Mouse (Mus musculus) cerebellum, adult 2 months (tissue): ENCODE results near the gene Agpat3. TPM values are rescaled to one million over a fixed set of nuclear protein-coding genes. Genes with fewer than 3 reads are reported as not detected.

ENCODE experiments used
- DNase-seq, 2 experiments: peaks; one replicate each; pipeline ENCODE4 v3.0.0; 2021
- H3K27ac ChIP-seq: fragments of 200-500 bp; 2 replicates; pipeline ENCODE4 v1.5.1; 2012; ENCODE audit warnings: low read length, control low read depth, inconsistent platforms; ENCODE audit not compliant: insufficient read depth
- H3K27me3 ChIP-seq: fragments of 200-500 bp; 2 replicates; pipeline ENCODE4 v1.6.1; 2012; ENCODE audit warnings: inconsistent platforms, mild to moderate bottlenecking, low read length, moderate library complexity; ENCODE audit not compliant: control insufficient read depth, insufficient read depth
- H3K4me1 ChIP-seq: fragments of 200-500 bp; 2 replicates; pipeline ENCODE4 v1.6.1; 2011; ENCODE audit warnings: low read length; ENCODE audit not compliant: control insufficient read depth, insufficient read depth
- H3K4me3 ChIP-seq: fragments of 200-500 bp; replicated peaks from 2 replicates; pipeline ENCODE3; 2011; ENCODE audit warnings: mild to moderate bottlenecking, low read depth, low read length, control low read depth; ENCODE audit not compliant: insufficient read depth
- CTCF ChIP-seq: fragments of 200-500 bp; IDR thresholded peaks from 2 replicates; pipeline ENCODE4 v1.5.1; 2011; ENCODE audit warnings: low read depth, mild to moderate bottlenecking, control low read depth, low read length, moderate library complexity, borderline replicate concordance; ENCODE audit not compliant: insufficient read depth
- POLR2A ChIP-seq: fragments of 200-500 bp; IDR thresholded peaks from 2 replicates; pipeline ENCODE4 v1.6.1; 2011; ENCODE audit warnings: low read length, control low read depth, borderline replicate concordance; ENCODE audit not compliant: insufficient read depth
- WGBS: fragments of 180-500 bp; shearing (Covaris S2); methylation state at CpG from one replicate; pipeline ENCODE4 v1.1.7; 2018; 5-methylcytosine and 5-hydroxymethylcytosine counted together
- polyA plus RNA-seq: library from polyadenylated mRNA; depleted of rRNA; stranded (reverse); fragments of >200 nt; gene quantifications from 2 replicates; pipeline ENCODE4 v1.2.3, GENCODE M21; 2012

Agpat3 gene
- polyA plus RNA-seq, 1 experiment, result 256 TPM

- DNase-seq, result no peak
- 40% methylated on average over 4 of the region's 4 CpGs for WGBS
- TF ChIP-seq CTCF (no peak), POLR2A (no peak)
- Histone ChIP-seq H3K4me3 (no peak overlapping the region), H3K27me3 (no peaks in the 10 kb centered on the region), H3K27ac (no peak overlapping the region), H3K4me1 (peaks cover 31% of the 10 kb centered on the region)
Observed at GRCm38 (mm10) chr10:78306027-78306426, 46.3 kb downstream of the Agpat3 start.

GRCm38 (mm10) chr10:78304996-78305395 is 47.3 kb downstream of the Agpat3 start:
- H3K4me3 ChIP-seq, result no peak overlapping the region
- DNase-seq, result no peak
- H3K27me3 ChIP-seq, result no peaks in the 10 kb centered on the region
- H3K27ac ChIP-seq, result no peak overlapping the region
- TF ChIP-seq POLR2A, result no peak
- no peak for TF ChIP-seq CTCF
- WGBS, result 43% methylated on average over 3 of the region's 3 CpGs
- peaks cover 23% of the 10 kb centered on the region for H3K4me1 ChIP-seq

GRCm38 (mm10) chr10:78303675-78304074 is 48.6 kb downstream of the Agpat3 start:
- Histone ChIP-seq H3K27me3 (no peaks in the 10 kb centered on the region), H3K4me1 (peaks cover 14% of the 10 kb centered on the region), H3K27ac (no peak overlapping the region), H3K4me3 (no peak overlapping the region)
- no peak for TF ChIP-seq POLR2A
- TF ChIP-seq CTCF, result no peak
- peak in 1 of 2 experiments; percentile 47 for DNase-seq
- WGBS, result 27% methylated on average over 7 of the region's 7 CpGs

- H3K4me3 ChIP-seq, result no peak overlapping the region
- peaks cover 30% of the 10 kb centered on the region for H3K4me1 ChIP-seq
- TF ChIP-seq POLR2A (no peak), CTCF (no peak)
- no peaks in the 10 kb centered on the region for H3K27me3 ChIP-seq
- no peak for DNase-seq
- H3K27ac ChIP-seq, result no peak overlapping the region
- 52% methylated on average over 4 of the region's 4 CpGs for WGBS
Observed at GRCm38 (mm10) chr10:78300061-78300460, 52.2 kb downstream of the Agpat3 start.

GRCm38 (mm10) chr10:78298651-78299644 is 53.3 kb downstream of the Agpat3 start:
- no peaks in the 10 kb centered on the region for H3K27me3 ChIP-seq
- no peak for DNase-seq
- TF ChIP-seq CTCF, result no peak
- no peak for TF ChIP-seq POLR2A
- no peak overlapping the region for H3K4me3 ChIP-seq
- no peak overlapping the region for H3K27ac ChIP-seq
- H3K4me1 ChIP-seq, result peaks cover 30% of the 10 kb centered on the region
- WGBS, result 82% methylated on average over 8 of the region's 8 CpGs

- Histone ChIP-seq H3K4me1 (peaks cover 28% of the 10 kb centered on the region), H3K4me3 (no peak overlapping the region), H3K27me3 (no peaks in the 10 kb centered on the region), H3K27ac (peak overlapping the region; percentile 88)
- TF ChIP-seq CTCF (no peak), POLR2A (no peak)
- WGBS, result 5% methylated on average over 15 of the region's 15 CpGs
- peak; percentile 80 to 85 for DNase-seq
Observed at GRCm38 (mm10) chr10:78297576-78298484, 54.5 kb downstream of the Agpat3 start.

- no peak for TF ChIP-seq POLR2A
- no peak for TF ChIP-seq CTCF
- 61% methylated on average over 4 of the region's 4 CpGs for WGBS
- H3K4me1 ChIP-seq, result peaks cover 34% of the 10 kb centered on the region
- peak overlapping the region; percentile 83 for H3K27ac ChIP-seq
- H3K27me3 ChIP-seq, result no peaks in the 10 kb centered on the region
- DNase-seq, result peak in 1 of 2 experiments; percentile 35
- H3K4me3 ChIP-seq, result no peak overlapping the region
Observed at GRCm38 (mm10) chr10:78296980-78297379, 55.3 kb downstream of the Agpat3 start.
